Mouse (Mus musculus) midbrain, embryonic 13.5 days (tissue): ENCODE results near the gene Cdk7. TPM values are rescaled to one million over a fixed set of nuclear protein-coding genes. Genes with fewer than 3 reads are reported as not detected.

Experiments
- ATAC-seq: fragments of 200-750 bp; cut with Nextera tagmentation; 2 replicates; pipeline ENCODE4 v1.8.0; 2017; ENCODE audit warnings: mild to moderate bottlenecking, moderate TSS enrichment, moderate library complexity
- H3K27ac ChIP-seq: fragments of 300-500 bp; sonication (generic); 2 replicates; pipeline ENCODE4 v1.5.1; 2015; ENCODE audit warnings: inconsistent platforms, mild to moderate bottlenecking, moderate library complexity
- H3K27me3 ChIP-seq: fragments of 300-500 bp; sonication (generic); 2 replicates; pipeline ENCODE4 v1.6.1; 2015; ENCODE audit warnings: mild to moderate bottlenecking, inconsistent platforms
- H3K36me3 ChIP-seq: fragments of 300-500 bp; sonication (generic); 2 replicates; pipeline ENCODE4 v1.6.1; 2015; ENCODE audit warnings: mild to moderate bottlenecking, inconsistent platforms
- H3K4me1 ChIP-seq: fragments of 300-500 bp; sonication (generic); replicated peaks from 2 replicates; pipeline ENCODE4 v1.6.1; 2015; ENCODE audit warnings: inconsistent platforms
- H3K4me2 ChIP-seq: fragments of 300-500 bp; sonication (generic); replicated peaks from 2 replicates; pipeline ENCODE4 v1.6.1; 2015; ENCODE audit warnings: moderate library complexity, mild to moderate bottlenecking, inconsistent platforms
- H3K4me3 ChIP-seq: fragments of 300-500 bp; sonication (generic); replicated peaks from 2 replicates; pipeline ENCODE4 v1.5.1; 2015; ENCODE audit warnings: mild to moderate bottlenecking, inconsistent platforms
- H3K9ac ChIP-seq: fragments of 300-500 bp; sonication (generic); replicated peaks from 2 replicates; pipeline ENCODE4 v1.6.1; 2015; ENCODE audit warnings: mild to moderate bottlenecking, inconsistent platforms
- H3K9me3 ChIP-seq: fragments of 300-500 bp; sonication (generic); 2 replicates; pipeline ENCODE4 v1.6.1; 2016; ENCODE audit warnings: mild to moderate bottlenecking, inconsistent platforms
- WGBS: fragments of 180-500 bp; shearing (Covaris S2); methylation state at CpG from one replicate; pipeline ENCODE4 v1.1.7; 2015; 5-methylcytosine and 5-hydroxymethylcytosine counted together
- polyA plus RNA-seq: library from polyadenylated mRNA; unstranded; fragments of >200 nt; fragmentation: Nextera tagmentation; extraction: Ambion mirVana; gene quantifications from 2 replicates; pipeline ENCODE4 v1.2.1, GENCODE M21; 2015

The Cdk7 gene
- polyA plus RNA-seq, 1 experiment from 2014 or later = 58.0 TPM

DNA sequence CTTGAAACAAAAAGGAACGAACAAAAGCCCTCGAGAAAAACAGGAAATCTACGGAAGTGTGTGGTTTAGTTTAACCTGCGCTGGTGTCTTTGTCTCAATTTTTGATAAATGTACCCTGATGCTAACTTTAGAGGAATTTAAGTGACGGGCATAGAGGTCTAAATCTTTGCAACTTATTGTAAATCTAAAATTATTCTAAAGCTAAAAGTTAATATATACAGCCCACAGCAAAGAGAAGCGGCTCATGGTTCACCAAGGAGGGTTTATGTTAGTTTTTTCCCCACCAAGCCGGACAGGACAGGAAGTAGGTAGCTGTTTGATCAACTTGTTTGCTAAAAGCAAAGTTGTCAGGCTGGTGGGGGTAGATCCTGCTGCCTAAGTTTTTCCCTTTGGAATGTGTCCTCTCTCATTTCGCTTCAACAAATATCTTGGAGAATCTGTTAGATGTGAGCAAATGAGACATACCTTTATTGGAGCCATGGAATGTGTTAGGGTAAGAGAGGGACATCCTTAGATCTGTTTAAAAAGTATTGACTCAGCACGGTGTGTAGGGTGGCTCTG lies 60.5 kb downstream of the Cdk7 start:
- no peak for ATAC-seq
- Histone ChIP-seq H3K4me3 (peak overlapping the region; percentile 54), H3K36me3 (peaks cover 16% of the 10 kb centered on the region), H3K27me3 (0 out of 2 replicates have a peak, but pooled peaks cover 5% of the 10 kb centered on the region), H3K4me1 (peaks cover 11% of the 10 kb centered on the region), H3K9me3 (0 out of 2 replicates have a peak, but pooled peaks cover 3% of the 10 kb centered on the region), H3K27ac (no peak overlapping the region), H3K4me2 (peak overlapping the region; percentile 82), H3K9ac (peak overlapping the region; percentile 57)
- 58% methylated on average over 9 of the region's 9 CpGs for WGBS

DNA sequence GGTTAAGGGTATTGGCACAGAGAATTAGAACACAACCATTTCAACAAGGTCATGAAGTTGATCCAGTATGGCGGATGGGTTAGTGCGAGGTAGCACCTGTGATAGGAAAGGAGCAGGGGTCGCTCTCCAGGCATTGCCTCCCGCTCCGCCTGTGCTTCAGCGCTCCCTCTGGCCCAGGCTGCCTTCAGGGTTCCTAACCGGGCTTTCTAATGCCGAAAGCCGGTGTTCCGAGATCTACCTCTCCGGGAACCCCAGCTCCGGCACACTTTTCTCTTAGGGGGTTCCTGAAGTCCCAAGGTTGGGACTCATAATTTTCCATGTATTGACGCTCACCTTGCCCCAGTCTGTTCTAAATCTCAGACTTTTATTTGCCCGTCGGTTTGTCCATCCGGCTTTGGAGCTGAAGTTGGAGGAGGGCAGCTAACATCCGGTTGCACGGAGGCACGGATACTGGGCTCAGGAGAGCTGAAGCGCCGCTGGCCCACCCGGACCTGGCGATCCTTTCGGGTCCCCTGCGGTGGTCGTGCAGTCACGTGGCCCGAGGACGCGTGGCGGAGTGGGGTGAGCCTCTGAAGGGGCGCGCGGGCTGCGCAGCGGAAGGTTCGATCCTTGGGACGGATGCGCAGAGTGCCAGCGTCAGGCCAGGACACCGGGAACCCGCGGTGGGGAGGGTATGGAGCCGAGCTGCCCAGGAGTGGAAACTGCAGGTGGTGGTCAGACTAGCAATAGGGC lies 61.3 kb downstream of the Cdk7 start, which contains the start of gene Ccdc125:
Gene Ccdc125, plus strand, starts transcription at position 427 of the 732 bp plus-strand sequence.
- ATAC-seq = peak; percentile 74
- Histone ChIP-seq H3K4me1 (peaks cover 11% of the 10 kb centered on the region), H3K36me3 (peaks cover 16% of the 10 kb centered on the region), H3K9me3 (0 out of 2 replicates have a peak, but pooled peaks cover 3% of the 10 kb centered on the region), H3K4me2 (peak within 1 kb of the TSS; percentile 82), H3K27ac (no peak within 1 kb of the TSS), H3K27me3 (0 out of 2 replicates have a peak, but pooled peaks cover 5% of the 10 kb centered on the region), H3K9ac (peak within 1 kb of the TSS; percentile 57), H3K4me3 (peak within 1 kb of the TSS; percentile 54)
- under 1% methylated on average over 44 of the region's 44 CpGs for WGBS

DNA sequence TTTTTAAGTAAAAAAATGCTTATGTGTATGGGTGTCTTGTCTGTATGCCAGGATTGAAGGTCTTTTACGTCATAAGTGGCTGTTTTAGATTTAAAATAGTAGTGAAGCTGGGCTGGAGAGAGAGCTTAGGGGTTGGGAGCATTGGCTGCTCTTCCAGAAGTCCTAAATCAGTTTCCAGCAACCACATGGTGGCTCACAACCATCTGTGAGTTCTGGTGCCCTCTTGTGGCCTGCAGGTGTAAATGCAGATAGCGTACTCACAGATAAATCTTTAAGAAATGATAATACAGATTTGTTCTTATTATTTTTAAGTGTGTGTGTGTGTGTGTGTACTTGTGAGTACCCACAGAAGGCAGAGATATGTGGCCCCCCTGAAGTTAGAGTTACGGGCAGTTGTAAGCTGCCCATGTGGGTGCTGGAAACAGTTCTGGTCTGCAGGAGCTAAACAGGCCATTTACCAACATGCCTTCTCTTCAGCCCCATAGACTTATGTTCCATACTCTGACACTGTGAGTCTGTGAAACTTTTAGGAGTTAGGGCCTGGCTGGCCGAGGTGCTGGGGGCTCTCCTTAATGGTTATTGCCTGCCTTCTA lies 70.8 kb downstream of the Cdk7 start:
- no peak overlapping the region for H3K4me2 ChIP-seq
- no peak overlapping the region for H3K27ac ChIP-seq
- peak; percentile 43; the same call in 1 of the 2 replicates for ATAC-seq
- no peak overlapping the region for H3K9ac ChIP-seq
- H3K9me3 ChIP-seq = no peaks in the 10 kb centered on the region
- H3K36me3 ChIP-seq = peaks cover 21% of the 10 kb centered on the region; the same call in 1 of the 2 replicates
- 54% methylated on average over 4 of the region's 4 CpGs for WGBS
- no peak overlapping the region for H3K4me3 ChIP-seq
- H3K27me3 ChIP-seq = no peaks in the 10 kb centered on the region
- H3K4me1 ChIP-seq = no peaks in the 10 kb centered on the region

DNA sequence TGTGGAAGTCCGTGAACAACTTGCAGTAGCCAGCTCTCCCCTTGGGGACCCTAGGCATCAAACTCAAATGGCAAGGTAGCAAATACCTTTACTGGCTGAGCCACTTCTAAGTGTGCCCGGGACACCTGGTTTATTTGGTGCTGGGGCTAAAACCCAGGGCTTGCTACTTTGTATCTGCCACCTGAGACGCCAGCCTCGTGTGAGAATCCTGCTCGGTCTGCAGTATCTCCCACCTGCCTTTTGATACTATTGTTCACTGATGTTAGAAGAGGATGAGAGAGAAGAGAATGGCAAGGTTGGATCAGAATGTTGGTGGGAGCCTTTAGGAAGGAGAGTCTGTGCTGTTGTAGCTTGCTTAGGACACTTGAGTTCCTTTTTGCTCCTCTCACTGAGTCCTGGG lies 72.6 kb downstream of the Cdk7 start:
- H3K4me2 ChIP-seq = no peak overlapping the region
- H3K9ac ChIP-seq = no peak overlapping the region
- 96% methylated on average over 5 of the region's 5 CpGs for WGBS
- H3K4me1 ChIP-seq = no peaks in the 10 kb centered on the region
- H3K36me3 ChIP-seq = peaks cover 15% of the 10 kb centered on the region; the same call in 1 of the 2 replicates
- ATAC-seq = no peak
- no peak overlapping the region for H3K27ac ChIP-seq
- no peak overlapping the region for H3K4me3 ChIP-seq
- H3K9me3 ChIP-seq = no peaks in the 10 kb centered on the region
- H3K27me3 ChIP-seq = no peaks in the 10 kb centered on the region

Other genes with a start within 250 kb of the Cdk7 start
- gene Gtf2h2, start 238.4 kb downstream of the Cdk7 start, polyA plus RNA-seq = 75.9 and 79.6 TPM in 2 replicates
- 3.6 and 4.3 TPM in 2 replicates for gene Ocln, start 178.2 kb downstream of the Cdk7 start, polyA plus RNA-seq
- gene Marveld2, start 114.0 kb downstream of the Cdk7 start, polyA plus RNA-seq = 1.5 and 2.3 TPM in 2 replicates
- 339 and 353 TPM in 2 replicates for gene Ak6, start 80.0 kb downstream of the Cdk7 start, polyA plus RNA-seq
- gene Rad17, start 79.9 kb downstream of the Cdk7 start, polyA plus RNA-seq = 20.9 and 21.2 TPM in 2 replicates
- 21.6 and 24.0 TPM in 2 replicates for gene Taf9, start 79.4 kb downstream of the Cdk7 start, polyA plus RNA-seq
- gene Ccdc125, start 61.2 kb downstream of the Cdk7 start, polyA plus RNA-seq = 1.5 and 2.1 TPM in 2 replicates
- gene Mrps36, start 13.7 kb upstream of the Cdk7 start, polyA plus RNA-seq = 122 and 137 TPM in 2 replicates
- gene Cenph, start 45.0 kb upstream of the Cdk7 start, polyA plus RNA-seq = 14.5 and 16.2 TPM in 2 replicates
- 119 and 130 TPM in 2 replicates for gene Ccnb1, start 55.6 kb upstream of the Cdk7 start, polyA plus RNA-seq
- gene Slc30a5, start 102.5 kb upstream of the Cdk7 start, polyA plus RNA-seq = 30.3 and 32.5 TPM in 2 replicates